Mouse (Mus musculus) erythroblast, embryonic 14.5 days (primary cell): Measurements from ENCODE around the gene Tiparp. TPM values are rescaled to one million over a fixed set of nuclear protein-coding genes. Genes with fewer than 3 reads are reported as not detected.

Source experiments
- H3K27me3 ChIP-seq: 2 replicates; pipeline ENCODE4 v1.6.1; 2012; ENCODE audit warnings: inconsistent platforms; ENCODE audit not compliant: control insufficient read depth
- H3K36me3 ChIP-seq: 2 replicates; pipeline ENCODE4 v1.6.1; 2012; ENCODE audit warnings: mild to moderate bottlenecking, inconsistent platforms; ENCODE audit not compliant: control insufficient read depth
- H3K4me1 ChIP-seq: 2 replicates; pipeline ENCODE4 v1.6.1; 2012; ENCODE audit warnings: inconsistent platforms; ENCODE audit not compliant: control insufficient read depth
- H3K4me3 ChIP-seq: replicated peaks from 2 replicates; pipeline ENCODE3; 2012; ENCODE audit warnings: moderate library complexity, mild to moderate bottlenecking, inconsistent platforms
- H3K9me3 ChIP-seq: 2 replicates; pipeline ENCODE4 v1.6.1; 2012; ENCODE audit warnings: low read length, inconsistent platforms, mixed read lengths; ENCODE audit not compliant: control insufficient read depth
- GATA1 ChIP-seq: IDR thresholded peaks from 2 replicates; pipeline ENCODE4 v1.6.1; 2012; ENCODE audit warnings: low read length, inconsistent platforms, mixed read lengths
- TAL1 ChIP-seq: IDR thresholded peaks from 3 replicates; pipeline ENCODE4 v1.6.1; 2012; ENCODE audit warnings: low read length, inconsistent platforms, mixed read lengths
- polyA plus RNA-seq: library from polyadenylated mRNA; stranded (reverse); fragments of >175 nt; gene quantifications from 2 replicates; pipeline ENCODE4 v1.2.3, GENCODE M21; 2012

Tiparp gene
- polyA plus RNA-seq, 1 experiment, result 0.05 TPM

DNA sequence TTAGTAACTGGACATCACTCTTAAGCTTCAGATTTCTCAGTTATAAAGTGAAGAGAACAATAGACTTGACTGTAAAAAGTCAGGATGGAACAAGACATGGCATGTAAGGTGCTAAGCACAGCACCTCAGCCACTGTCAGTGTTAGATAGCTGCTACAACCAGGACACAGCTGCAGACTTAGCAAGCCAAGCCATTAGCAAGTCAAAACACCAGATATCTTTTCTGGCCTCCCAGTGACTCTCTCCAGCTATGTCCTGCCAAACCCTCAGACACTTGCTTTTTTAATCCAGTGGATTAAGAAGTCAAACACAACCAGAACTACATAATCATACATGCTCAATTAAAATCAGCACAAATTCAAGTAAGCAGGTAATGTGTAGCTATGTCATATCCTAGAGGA, 41.7 kb downstream of the Tiparp start:
- Histone ChIP-seq H3K27me3 (no peaks in the 10 kb centered on the region), H3K4me3 (no peak overlapping the region), H3K36me3 (no peaks in the 10 kb centered on the region), H3K9me3 (no peaks in the 10 kb centered on the region), H3K4me1 (no peaks in the 10 kb centered on the region)
- TF ChIP-seq GATA1 (no peak), TAL1 (no peak)

DNA sequence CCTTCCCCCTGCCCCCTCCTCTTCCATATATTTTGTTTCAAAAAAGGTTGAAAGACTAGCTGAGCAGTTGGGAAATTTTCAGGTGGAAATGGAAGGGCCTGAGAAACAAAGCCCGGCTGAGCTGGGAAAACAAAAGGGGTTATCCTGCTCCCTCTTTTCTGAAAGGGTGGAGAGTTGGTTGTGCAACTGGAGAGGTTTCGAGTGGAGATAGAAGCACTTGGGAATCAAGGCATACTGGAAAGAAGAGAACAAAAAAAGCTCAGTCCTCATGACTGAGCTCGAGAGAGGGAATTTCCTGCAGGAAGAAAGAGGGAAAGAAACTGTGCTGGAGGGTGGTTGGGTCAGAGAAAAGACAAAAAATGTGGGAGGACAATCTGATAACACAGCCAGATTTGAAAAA, 45.3 kb downstream of the Tiparp start:
- Histone ChIP-seq H3K27me3 (no peaks in the 10 kb centered on the region), H3K4me1 (no peaks in the 10 kb centered on the region), H3K4me3 (no peak overlapping the region), H3K9me3 (no peaks in the 10 kb centered on the region), H3K36me3 (no peaks in the 10 kb centered on the region)
- TF ChIP-seq GATA1 (no peak), TAL1 (no peak)

DNA sequence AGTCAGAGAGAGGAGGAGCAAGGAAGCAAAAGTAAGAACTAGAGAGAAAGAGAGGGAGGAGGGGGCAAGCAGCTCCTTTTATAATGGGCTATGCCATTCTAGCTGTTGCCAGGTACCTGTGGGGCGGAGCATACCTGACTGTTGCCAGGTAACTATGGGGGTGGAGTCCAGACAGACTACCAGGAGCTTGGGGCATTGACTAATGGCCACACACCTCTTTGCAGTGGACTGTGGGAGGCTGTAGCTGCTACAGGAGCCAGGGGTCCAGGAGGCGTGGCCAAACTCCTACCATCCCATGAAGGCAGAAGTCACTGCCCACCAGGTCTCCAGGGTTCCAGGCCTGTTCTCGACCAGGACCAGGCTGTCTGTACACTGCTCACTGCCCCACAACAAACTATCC, 49.4 kb downstream of the Tiparp start:
- Histone ChIP-seq H3K9me3 (no peaks in the 10 kb centered on the region), H3K36me3 (no peaks in the 10 kb centered on the region), H3K4me3 (no peak overlapping the region), H3K4me1 (no peaks in the 10 kb centered on the region), H3K27me3 (no peaks in the 10 kb centered on the region)
- no peak for TF ChIP-seq TAL1
- no peak for TF ChIP-seq GATA1

DNA sequence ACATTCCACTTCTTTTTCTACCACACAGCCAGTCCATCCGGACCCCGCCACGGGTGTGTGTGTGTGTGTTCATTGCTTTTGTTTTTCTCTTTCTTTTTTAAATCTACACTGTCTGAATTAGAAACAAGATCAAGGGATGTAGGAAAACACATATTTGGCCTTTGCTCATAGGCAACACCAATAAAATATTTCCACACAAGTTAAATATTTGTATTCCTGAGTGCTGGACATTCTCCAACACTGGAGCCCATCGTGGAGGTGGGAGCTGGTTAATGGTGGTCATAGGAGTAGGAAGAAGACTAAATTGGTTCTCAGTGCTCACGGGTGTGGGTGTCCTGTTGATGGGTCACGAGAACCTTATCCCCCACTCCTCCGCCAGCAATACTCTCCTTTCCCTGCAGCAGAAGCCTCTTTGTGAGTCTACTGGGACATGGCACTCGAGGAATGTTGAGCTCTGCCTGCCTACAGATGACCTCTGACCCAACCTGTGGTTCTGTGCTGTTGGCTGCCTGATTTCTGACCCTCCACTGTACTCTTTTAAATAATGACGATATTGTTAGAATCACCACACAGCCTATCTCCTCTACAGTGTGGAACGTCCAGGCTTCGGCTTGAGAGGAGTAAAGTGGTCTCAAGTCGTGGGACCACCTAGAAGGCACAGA, 51.2 kb downstream of the Tiparp start:
- TF ChIP-seq GATA1 (no peak), TAL1 (no peak)
- Histone ChIP-seq H3K27me3 (no peaks in the 10 kb centered on the region), H3K4me3 (no peak overlapping the region), H3K4me1 (no peaks in the 10 kb centered on the region), H3K36me3 (no peaks in the 10 kb centered on the region), H3K9me3 (no peaks in the 10 kb centered on the region)

DNA sequence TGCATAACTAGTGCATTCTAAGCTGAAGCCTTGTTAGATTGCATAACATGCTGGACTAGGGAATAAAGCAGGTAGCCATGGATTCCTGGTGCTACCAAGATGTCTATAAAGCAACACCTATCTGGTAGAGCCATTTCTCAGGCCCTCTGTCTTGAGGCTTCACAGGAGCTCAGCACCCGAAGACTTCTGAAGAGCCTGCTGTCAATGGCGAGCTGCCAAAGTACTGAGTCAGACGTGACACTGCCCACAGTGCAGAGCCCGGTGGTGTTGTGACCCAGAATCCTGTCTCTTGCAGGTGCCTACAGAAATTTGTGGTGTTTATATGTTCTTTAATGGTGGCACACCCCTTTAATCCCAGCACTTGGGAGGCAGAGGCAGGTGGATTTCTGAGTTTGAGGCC, 53.4 kb downstream of the Tiparp start:
- Histone ChIP-seq H3K4me1 (no peaks in the 10 kb centered on the region), H3K36me3 (no peaks in the 10 kb centered on the region), H3K9me3 (no peaks in the 10 kb centered on the region), H3K4me3 (no peak overlapping the region), H3K27me3 (no peaks in the 10 kb centered on the region)
- TF ChIP-seq GATA1 (no peak), TAL1 (no peak)

DNA sequence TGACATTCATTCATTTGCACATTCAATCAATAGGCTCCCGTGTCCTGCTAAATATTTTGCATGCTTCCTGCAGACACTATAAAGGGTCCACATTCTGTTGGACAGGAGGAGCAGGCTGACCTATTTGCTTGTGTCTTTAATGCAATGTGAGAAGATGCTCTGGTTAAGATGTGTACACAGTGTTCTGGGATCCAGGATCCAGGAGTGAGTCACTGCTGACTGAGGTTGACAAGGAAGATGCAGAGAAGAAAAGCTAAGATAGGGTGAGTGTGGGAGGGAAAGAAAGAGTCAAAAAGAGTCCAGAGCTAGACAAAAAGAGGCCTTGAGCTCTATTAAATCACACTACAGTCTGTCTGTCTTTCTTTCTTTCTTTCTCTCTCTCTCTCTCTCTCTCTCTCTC, 56.1 kb downstream of the Tiparp start:
- Histone ChIP-seq H3K36me3 (no peaks in the 10 kb centered on the region), H3K27me3 (no peaks in the 10 kb centered on the region), H3K4me3 (no peak overlapping the region), H3K4me1 (no peaks in the 10 kb centered on the region), H3K9me3 (no peaks in the 10 kb centered on the region)
- TF ChIP-seq GATA1 (no peak), TAL1 (no peak)

DNA sequence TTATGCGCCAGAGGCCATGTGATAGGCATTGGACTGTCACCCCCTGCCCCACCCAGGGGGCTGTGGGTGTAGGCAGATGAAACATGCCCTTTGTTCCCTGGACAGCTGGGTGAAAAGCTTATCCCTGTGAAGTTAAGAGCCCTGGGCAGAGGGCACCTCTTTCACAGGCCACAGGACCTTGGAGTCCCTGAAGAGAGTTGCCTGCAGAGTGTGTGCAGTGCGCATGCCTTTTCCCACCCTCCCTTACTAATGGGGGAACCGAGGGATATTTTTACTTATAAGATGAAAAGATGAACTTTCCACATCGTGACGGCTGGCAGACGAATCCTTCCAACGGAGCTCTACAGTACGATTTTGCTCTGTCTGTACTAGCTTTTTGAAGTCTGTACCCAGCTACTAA, 57.1 kb downstream of the Tiparp start:
- Histone ChIP-seq H3K9me3 (no peaks in the 10 kb centered on the region), H3K4me3 (no peak overlapping the region)
- TF ChIP-seq TAL1, result no peak
- no peak for TF ChIP-seq GATA1

DNA sequence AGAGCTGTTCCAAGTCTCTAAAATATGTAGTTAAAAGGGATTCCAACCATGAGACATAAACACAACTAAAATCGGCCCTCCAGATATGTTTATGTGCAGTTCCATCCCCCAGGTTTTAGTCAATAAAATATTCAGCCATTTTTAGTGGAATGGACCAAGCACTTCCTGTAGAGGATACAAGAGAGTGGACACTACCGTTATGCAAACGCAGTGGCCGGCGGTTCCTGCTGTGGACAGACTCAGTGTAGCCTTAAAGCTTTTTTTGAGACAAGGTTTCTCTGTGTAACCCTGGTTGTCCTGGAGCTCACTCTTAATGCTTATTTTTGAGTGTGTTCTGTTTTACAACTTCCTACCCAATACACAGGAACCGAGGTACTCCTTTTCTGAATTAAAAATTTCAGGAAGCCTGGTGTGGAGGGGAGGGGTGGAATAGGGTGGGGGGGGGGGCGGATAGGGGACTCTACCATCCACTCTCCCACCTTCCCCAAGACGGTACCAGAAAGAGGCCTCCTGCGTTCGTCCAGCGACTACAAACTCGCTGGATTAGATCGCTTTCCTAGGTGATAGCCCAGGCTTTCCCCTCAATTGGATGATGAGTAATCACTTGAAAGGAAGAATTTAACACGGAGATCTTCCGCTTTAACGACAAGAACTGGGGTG, 57.7 kb downstream of the Tiparp start:
- no peak for TF ChIP-seq TAL1
- no peak for TF ChIP-seq GATA1
- Histone ChIP-seq H3K9me3 (no peaks in the 10 kb centered on the region), H3K4me3 (no peak overlapping the region), H3K36me3 (no peaks in the 10 kb centered on the region), H3K4me1 (no peaks in the 10 kb centered on the region), H3K27me3 (no peaks in the 10 kb centered on the region)

More for the DNA sequence above, 57.1 kb downstream of the Tiparp start:
- Histone ChIP-seq H3K27me3 (no peaks in the 10 kb centered on the region), H3K4me1 (no peaks in the 10 kb centered on the region), H3K36me3 (no peaks in the 10 kb centered on the region)

DNA sequence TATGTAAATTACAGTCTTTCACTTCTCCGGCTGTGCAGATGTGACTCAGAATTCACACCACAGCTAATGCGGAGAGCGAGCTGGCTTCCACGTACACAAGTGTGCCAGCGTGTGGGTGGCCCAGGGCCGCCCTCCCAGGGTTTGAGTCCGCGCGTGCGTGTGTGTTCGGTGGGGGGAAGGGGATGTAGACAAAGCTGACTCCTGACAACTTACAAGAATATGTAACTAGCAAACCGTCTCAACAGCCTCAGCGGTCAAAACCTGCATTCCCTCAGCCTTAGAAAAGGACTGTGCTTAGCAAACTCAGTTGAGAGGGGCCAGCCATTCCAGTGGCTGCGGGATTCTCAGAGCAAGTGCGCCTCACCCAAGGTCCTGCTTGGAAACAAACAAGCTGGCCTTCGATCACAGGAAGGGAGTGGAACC, 58.3 kb downstream of the Tiparp start:
- TF ChIP-seq GATA1, result no peak
- Histone ChIP-seq H3K9me3 (no peaks in the 10 kb centered on the region), H3K27me3 (no peaks in the 10 kb centered on the region), H3K4me1 (no peaks in the 10 kb centered on the region), H3K4me3 (no peak overlapping the region), H3K36me3 (no peaks in the 10 kb centered on the region)
